Mouse (Mus musculus) CH12.LX (cell line): ENCODE data around the gene Fn3k.

Experiments used
- CHD2 ChIP-seq: IDR thresholded peaks from 2 replicates; pipeline ENCODE4 v1.6.1; 2011; ENCODE audit warnings: low read length, improper control_type of control experiment
- CTCF ChIP-seq, 2 experiments: IDR thresholded peaks in 1 of 2; conservative IDR thresholded peaks in 1 of 2; 2 replicates each; pipeline ENCODE4 v1.5.1; 2011 to 2012; ENCODE audit warnings: low read depth in 2 of 2, low read length in 2 of 2, improper control_type of control experiment in 1 of 2, inconsistent platforms in 1 of 2, mild to moderate bottlenecking in 1 of 2, moderate library complexity in 1 of 2
- EP300 ChIP-seq: IDR thresholded peaks from 2 replicates; pipeline ENCODE4 v1.6.1; 2011; ENCODE audit warnings: low read length, improper control_type of control experiment
- HCFC1 ChIP-seq: IDR thresholded peaks from 2 replicates; pipeline ENCODE4 v1.6.1; 2012; ENCODE audit warnings: low read depth, mild to moderate bottlenecking, inconsistent platforms, low read length, improper control_type of control experiment
- JUND ChIP-seq: conservative IDR thresholded peaks from 2 replicates; pipeline ENCODE4 v1.6.1; 2011; ENCODE audit warnings: low read depth, low read length, improper control_type of control experiment
- MAZ ChIP-seq: IDR thresholded peaks from 2 replicates; pipeline ENCODE4 v1.6.1; 2012; ENCODE audit warnings: low read depth, mild to moderate bottlenecking, inconsistent platforms, low read length, improper control_type of control experiment, moderate library complexity
- NRF1 ChIP-seq: IDR thresholded peaks from 2 replicates; pipeline ENCODE4 v1.6.1; 2014; ENCODE audit warnings: low read depth, mild to moderate bottlenecking, inconsistent platforms, low read length, improper control_type of control experiment, moderate library complexity
- POLR2A ChIP-seq: IDR thresholded peaks from 2 replicates; pipeline ENCODE4 v1.6.1; 2011; ENCODE audit warnings: low read depth, mild to moderate bottlenecking, improper control_type of control experiment, low read length
- RCOR1 ChIP-seq: conservative IDR thresholded peaks from 2 replicates; pipeline ENCODE4 v1.6.1; 2012; ENCODE audit warnings: low read depth, mild to moderate bottlenecking, inconsistent platforms, low read length, improper control_type of control experiment
- SMC3 ChIP-seq: IDR thresholded peaks from 2 replicates; pipeline ENCODE4 v1.6.1; 2011; ENCODE audit warnings: low read depth, low read length, improper control_type of control experiment
- UBTF ChIP-seq: IDR thresholded peaks from 2 replicates; pipeline ENCODE4 v1.6.1; 2012; ENCODE audit warnings: low read depth, mild to moderate bottlenecking, inconsistent platforms, low read length, improper control_type of control experiment, moderate library complexity

GRCm38 (mm10) chr11:121439686-121440292 lies 5.1 kb downstream of the Fn3k start:
- TF ChIP-seq SMC3: no peak
- no peak for TF ChIP-seq EP300
- TF ChIP-seq MAZ: no peak
- TF ChIP-seq CHD2: no peak
- TF ChIP-seq CTCF (conservative IDR thresholded peaks at IDR 0.05 in 1 of 2, IDR thresholded peaks at IDR 0.05 in 1 of 2; ENCODE audit: low read depth in 2 of 2, low read length in 2 of 2): no peak
- TF ChIP-seq NRF1: no peak
- no peak for TF ChIP-seq HCFC1
- TF ChIP-seq POLR2A: no peak
- no peak for TF ChIP-seq JUND
- TF ChIP-seq UBTF: no peak
- no peak for TF ChIP-seq RCOR1
